Mouse (Mus musculus): ENCODE data around the gene Brap.

GRCm38 (mm10) chr5:121714331-121714730, 54.0 kb downstream of the Brap start:
- TF ChIP-seq CTCF (IDR thresholded peaks at IDR 0.05; ENCODE audit: control insufficient read depth, insufficient read depth, low read length) (no peak), POLR2A (IDR thresholded peaks at IDR 0.05; ENCODE audit: borderline replicate concordance, control insufficient read depth, low read depth, low read length) (no peak)

Data from bone marrow, adult 2 months (tissue).